Mouse (Mus musculus) cerebellum, postnatal 4 days (tissue): ENCODE data around the gene Ndufb2.

Source experiments
- DNase-seq, 2 experiments: peaks; one replicate each; pipeline ENCODE4 v3.0.0; 2022; ENCODE audit warnings: low spot score in 2 of 2, mixed read lengths in 1 of 2

The Ndufb2 gene

DNA sequence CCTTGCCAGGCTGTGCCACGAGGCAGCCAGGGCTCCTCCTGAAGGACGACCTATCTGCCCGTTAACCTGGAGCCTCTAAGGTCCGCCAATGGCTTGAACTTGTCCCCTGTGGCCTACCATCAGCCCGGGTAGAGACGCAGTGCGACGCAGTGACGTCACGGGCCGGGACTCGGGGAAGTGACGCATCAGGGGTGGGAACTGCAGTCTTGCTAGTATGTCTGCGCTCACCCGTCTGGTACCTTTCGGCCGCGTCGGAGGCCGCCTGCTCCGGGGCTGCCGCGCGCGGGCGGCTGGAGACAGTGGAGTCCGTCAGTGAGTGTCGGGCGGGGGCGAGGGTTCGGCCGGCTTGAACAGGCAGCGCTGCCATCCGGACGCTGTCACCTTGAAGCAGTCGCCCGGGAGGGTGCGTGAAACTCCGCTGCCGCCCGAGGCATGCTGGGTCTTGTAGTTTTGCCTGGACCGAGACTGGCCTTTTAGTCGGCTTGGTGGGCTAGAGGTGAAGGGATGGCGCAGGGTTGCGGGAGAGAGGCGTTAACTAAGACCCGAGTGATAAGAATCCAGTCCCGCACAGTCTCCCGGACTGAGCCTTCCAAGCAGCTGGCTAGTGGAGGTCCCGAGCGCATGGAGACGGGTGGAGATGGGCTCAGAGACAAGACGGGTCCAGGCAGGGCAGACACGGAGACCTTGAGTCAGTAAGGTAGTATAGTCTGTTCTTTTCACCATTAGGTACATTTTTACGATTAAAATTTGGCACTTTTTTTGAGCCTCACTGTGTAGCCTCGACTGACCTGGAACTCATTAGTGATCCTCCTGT lies at the start of gene Ndufb2:
Gene Ndufb2 (plus strand): TSS at position 174 of the 814 bp plus-strand sequence.
- DNase-seq: peak; percentile 74 to 92

DNA sequence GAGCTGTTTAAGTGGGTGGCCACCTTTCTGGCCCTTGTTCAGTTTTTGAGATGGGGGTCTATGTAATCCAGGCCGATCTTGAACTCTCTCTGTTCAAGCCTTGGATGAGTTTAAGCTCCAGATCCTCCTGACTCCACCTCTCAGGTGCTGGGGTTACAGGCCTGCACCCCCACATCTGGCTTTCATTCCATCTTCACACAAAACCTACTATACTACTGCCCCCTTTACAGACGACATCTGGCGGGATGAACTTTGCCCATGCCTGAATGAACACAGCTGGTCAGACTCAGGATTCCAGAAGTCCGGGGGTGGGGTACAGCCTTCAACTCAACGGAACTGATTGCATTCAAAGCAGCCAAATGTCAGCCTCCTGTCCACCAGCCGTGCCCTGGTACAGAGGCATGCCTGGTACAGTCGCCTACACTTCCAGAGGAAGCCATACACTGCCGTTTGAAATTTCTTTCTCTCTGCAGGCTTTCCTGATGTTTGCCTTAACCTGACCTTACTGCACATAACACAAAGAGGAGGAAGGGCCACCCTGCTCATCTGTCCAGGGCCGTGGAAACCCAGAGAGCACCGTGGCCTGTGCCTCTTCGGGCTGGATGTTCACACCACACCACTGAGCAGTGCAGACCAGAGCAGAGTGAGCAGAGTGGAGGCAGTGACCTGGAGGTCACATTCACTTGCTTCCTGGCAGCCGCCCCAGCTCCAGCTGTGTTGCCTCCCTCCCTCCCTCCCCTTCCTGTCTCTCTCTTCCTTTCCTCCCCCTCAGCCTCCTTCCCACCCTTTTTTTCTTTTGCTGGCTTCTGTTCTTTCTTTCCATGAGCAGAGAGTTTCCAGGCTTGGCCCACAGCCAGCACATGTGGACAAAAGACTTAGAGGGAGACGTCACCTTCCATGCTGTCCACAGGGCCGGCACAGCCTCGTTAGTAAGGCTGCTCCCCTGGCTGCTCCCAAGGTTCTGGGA lies 49.5 kb upstream of the Ndufb2 start:
- DNase-seq: peak in 1 of 2 experiments; percentile 51

DNA sequence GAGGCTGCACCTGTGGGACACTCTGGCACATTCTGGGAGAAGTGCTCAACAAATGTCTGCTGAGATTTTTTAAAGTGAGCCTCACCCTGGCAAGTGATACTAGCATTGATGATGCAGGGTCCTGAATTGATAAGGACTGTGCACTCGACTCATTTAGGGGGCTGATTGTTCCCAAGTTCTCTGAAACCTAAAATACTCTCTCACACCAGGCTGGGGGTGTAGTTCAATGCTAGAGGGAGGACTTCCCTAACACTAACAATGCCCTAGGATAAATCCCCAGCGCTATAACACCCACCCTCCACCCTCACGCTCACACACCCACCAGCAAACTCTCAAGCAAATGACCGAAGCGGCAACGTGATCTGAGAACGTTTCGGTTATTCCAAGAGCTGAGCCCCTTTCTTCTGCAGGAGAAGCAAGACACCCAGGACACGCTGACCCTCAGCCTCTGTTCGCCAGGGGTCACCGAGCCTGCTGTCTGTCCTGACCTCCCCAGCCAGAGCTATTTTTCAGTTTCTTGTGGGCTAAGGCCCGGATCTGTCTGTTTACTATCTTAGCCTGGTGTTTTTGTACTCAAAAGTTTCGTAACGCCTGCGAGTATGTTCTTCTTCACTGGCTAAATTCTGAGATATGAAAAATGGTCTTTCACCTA lies 48.5 kb upstream of the Ndufb2 start:
- DNase-seq: no peak

DNA sequence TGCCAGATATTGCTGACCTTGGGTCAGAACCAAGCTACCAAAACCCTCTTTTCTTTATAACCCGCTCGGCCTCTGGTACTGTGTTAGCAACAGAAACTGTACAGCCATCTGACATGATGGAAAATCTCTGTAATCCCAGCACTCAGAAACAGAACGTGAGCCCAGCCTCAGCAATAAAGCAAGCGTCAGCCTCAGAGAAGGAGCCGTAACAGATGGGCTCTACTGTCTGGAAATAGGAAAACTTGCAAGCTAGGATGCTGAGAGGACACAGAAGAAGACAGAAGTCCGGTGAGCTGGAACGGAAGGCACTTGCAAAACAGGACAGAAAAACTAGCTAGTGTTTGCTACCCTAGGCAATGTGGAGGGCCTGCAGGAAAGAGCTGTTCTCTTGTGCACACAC lies 46.9 kb upstream of the Ndufb2 start:
- no peak for DNase-seq

DNA sequence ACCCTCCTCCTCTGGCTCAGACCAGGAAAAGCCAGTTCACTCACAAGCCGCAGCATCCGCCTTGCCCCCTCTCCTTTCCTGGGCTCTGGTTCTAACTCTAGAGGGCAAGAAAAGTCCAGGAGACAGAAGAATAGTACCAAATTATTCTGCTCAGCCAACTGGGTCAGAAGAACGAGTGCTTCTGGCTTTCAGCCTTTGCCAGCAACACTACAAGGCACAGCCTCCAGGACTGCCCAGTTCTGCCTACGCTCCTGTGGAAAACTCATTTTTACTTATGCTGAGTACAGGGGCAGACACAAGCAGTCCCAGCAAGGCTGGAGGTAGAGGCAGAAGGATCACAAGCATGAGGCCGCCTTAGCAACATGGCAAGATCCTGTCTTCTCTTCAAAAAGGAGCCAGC lies 44.3 kb upstream of the Ndufb2 start:
- DNase-seq: no peak

DNA sequence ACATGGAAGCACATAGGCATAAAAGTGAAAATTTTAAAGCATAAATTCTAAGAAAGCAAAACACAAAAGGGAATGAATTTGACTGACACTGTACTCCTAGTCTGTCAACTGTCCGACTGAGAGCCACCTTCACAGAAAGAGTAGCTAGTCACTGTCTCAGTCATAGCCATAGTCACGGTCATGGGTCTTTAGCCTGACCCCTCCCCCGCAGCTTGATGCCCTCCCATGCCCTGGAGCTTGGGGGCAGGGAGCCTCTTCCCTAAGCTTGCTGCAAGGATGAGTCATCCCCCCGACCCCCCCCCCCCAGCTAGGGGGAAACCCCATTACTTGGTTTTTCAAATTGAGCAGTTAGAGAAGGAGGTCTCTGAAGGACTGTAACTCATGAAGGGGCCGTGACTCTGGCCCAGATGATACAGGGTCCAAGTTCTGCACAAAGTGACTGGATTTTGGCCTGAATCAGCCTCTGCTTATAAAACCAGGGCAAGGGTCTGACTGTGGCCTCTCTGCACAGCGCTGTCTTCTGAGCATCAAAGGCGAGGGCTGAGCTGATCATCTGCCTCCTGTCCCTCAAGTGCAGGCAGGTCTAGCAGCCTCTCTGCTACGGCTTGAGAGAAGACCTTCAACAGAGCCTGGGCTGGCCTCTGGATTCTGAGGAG lies 40.3 kb upstream of the Ndufb2 start:
- DNase-seq: no peak

DNA sequence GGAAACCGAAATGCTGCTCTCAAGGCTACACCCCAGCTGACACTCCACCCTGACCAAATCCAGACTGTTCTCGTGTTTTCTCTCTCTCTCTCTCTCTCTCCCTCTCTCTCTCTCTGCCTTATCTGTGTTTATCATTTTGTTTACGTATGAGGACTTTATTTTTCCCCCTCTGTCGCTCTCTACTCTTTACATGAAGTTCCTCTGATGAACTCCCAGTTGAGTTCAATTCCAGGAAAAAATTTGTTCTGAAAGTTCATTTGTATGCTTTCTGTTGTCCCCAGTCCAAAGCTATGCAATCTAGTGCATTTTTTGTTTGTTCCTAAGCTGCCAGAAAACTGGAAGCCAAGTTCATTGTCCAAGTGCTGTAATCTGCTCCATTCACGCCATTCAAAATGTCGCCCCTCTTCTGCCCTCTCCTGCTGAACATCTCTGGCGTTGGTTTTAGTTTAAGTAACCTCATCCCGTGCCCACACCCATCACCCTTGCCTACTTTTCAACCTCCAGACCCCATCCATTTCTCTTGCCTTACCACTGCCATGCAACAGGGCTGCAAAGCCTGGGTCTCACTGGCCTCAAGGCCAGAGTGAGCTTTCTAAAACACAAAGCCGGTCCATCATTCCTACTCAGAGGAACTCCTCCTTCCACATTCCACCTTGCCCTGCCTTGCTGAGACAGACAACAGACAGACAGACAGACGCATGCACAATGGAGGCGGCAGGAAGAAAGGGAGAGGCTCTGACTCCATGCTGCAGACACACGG lies 37.3 kb upstream of the Ndufb2 start:
- DNase-seq: no peak

DNA sequence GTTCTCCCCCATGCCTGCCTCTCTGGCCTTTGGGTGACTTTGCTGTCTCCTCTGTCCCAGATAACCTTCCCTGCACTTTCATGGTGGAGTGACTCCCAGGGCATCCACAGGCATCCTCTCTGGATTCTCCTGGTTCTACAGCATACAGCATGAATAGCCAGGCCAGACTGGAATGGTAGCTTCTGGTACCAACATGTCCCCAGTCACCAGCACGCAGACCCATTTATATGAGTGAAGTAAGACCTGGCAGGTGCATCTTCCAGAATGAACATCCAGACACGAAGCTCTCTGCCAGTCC lies 36.8 kb upstream of the Ndufb2 start:
- DNase-seq: no peak

DNA sequence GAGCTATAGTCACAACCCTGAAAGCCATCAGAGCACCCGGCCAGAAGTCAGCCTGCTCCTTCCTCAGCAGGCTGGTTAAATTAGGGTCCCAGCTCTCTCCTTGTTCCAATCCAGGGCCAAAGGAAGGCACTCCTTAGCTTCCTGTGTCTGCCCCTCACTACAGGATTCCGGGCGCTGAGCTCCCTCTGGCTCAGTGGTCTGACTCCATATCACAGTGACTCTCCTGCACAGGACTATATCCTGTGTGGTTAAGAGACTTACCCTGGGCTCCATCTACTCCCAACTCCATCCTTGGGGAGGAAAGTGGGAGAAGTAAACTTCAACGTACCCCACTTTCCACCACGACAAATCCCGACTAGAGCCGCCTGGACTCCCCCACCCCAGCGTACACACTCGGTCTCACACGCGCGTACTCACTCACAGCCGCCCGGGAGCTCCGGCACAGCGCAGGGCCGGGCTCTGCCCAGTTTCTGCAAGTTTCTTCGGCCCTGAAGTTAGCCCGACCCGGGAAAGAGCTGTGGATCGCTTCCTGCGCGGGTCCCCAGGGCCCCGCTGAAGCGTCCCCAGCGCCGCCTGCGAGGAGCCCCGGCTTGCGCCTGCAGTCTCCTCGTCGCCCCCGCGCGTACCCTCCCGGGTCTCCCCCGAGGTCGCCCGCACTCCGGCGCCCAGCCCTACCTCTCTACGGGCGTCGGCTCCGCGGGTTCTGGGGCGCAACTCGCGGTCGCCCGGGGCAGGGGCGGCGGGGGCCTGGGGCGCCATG lies 35.3 kb upstream of the Ndufb2 start:
- DNase-seq: peak; percentile 28 to 45

DNA sequence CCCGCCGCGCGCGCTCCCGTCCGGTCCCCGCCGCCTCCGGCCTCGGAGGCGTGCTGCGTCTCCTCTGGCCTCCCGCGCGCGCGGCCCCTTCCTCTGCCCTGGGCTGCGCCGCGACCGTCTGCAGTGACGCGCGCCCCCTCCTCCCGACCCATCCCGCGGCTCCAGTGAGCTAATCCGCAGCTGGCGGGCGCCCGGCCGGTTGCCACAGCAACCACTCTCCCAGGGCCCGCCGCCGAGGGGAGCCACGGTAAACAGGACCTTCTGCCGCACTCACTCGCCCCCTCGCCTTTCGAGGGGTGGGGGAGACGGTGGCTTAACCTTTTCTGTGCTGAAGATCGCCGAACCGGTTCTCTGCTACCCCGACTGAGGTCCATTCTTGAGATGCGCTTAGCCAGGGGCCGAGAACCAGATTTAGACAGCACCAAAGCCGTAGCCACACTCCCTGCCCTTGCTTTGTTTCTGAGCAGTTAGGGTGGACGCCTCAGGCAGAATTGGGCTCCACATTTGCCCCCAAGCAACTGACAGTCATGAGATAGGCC lies 34.6 kb upstream of the Ndufb2 start, which contains the start of gene Dennd2a:
Gene Dennd2a (minus strand): TSS at position 145 of the 539 bp plus-strand sequence.
- DNase-seq: peak; percentile 80 to 93

DNA sequence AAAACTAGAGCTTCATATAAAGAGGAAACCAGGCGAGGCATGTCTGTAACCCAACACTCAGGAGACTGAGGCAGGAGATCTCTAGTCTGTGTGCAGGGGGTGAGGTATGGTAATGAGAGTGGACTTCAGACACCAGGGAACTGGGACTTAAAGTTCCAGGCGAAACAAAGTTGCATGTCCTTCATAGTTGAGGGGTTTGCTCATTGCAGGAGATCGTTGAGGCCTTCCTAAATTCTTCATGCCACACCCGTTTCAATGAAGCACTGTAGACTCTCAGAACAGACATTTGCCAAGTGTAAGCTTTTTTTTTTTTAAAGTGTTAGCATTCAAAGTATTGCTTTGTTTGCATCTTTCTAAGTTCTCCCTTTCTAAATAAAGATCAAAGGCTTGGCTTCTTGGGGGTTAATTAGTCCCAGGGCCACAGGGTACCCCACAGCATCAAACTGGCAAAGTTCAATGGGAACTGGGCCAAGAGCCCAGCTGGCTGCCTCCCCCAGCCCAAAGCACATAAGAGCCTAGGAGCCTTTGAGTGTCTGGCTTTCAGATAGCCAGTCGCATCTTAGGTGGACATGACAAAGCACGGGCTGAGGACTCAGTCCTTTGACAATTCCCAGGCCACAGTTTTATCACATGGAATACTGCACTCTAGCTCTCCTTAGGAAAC lies 33.0 kb upstream of the Ndufb2 start:
- peak in 1 of 2 experiments; percentile 44 for DNase-seq

DNA sequence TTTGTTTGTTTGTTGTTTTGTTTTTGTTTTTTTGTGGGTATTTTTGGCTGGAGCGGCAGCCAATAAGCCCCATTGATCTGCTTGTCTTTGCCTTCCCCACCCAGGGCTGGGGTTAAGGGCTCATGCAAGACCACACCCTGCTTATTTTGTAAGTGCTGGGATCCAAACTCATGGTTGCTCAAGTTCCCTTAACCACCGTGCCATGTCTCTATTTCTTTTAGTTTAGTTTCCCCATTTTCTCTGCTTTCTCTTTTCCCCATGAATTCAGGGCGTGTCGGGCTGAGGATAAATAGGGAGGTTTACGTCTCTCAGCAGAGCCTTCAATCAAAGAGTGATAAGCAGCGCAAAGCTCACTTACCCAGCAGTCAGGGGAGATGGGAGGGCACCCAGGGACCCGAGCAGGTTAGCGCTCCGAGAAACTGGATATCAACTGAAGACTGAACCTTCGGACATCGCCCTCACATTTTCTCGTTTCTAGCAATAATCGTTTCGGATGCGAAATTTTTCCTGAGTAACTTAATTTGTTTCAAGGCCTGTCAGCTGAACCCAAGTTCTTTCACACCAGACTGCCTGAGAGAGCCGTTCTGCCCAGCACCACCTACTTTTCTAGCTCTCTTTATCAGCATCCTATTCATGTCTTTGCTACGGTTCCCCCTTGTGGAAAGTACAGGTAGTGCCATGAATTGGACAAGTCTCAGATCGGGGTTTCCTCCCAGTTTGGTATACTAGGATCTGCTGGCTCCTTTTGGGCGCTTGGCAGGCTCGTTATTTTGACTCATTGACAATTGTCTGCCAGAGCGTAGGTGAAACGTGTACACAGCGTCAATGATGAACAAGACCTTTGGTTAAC lies 30.0 kb upstream of the Ndufb2 start:
- peak; percentile 54 to 80 for DNase-seq

DNA sequence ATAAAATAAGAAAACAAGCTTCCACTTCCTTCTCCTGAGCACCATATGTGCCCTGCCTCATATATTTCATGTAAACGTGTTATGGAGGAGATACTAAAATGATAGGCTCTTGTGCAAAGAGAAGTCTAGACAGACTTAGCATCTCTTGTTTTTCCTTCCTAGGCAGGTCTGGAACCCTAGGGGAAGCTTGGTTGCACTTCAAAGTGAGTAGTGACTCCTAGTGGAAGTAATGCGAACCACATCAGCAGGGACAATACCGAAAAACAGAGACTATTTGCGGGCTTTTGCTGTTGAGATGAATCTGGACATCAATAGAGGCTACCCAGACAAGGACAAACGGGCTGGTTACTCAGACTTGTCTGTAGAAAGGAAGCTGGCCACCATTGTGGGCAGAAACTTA lies 24.8 kb upstream of the Ndufb2 start:
- no peak for DNase-seq

DNA sequence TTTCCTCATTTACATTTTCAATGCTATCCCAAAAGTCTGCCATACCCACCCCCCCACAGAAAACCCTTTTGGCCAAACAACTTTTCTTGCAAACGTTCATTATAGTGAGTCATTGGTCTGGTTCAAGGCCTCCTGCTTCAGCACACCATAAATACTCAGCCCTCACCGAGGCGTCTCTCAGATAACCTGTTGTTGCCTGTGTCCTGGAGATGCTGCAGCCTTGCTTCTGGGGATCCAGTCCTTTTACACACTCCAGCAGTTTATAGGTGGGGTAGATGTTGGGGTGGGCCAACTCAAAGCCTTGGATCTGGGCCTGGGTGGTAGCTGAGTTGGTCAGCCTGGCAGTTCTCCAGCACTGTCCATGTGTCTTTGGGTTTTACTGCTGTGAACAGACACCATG lies 21.9 kb upstream of the Ndufb2 start:
- no peak for DNase-seq

DNA sequence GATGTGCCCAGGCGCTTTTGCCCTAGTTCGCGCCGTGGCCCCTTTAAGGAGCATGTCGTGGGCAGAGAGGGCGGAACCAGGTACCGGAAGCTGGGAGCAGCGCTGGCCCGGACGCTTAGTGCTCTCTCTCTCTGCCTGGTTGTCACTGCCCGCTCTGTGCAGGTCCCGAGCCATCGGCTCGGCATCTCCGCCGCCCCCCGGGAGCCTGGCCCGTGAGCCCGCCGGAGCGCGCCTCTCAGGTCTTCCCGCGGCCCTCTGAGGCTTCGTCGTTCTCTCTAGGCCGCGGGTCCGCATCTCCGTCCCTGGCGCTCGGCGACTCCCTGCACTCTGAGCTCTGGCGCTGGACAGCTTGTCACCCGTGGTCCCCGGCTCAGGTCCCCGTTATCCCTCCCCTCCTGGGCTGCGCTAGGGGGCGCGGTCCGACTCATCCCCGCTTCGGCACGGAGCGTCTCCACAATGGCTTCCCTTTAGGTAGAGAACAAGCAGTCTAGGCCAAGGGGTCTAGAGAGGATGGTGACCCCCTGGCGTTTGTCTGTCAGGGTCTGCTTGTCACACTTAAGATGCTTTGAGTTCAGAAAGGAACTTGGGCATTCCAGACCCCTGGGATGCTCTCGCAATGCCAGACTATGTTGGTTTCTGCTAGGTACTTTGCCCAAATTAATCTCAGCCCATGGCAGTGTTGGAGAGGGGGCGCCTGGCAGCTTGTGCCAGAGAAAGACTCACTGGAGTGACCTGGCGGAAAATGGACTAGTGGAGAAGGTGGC lies 18.4 kb upstream of the Ndufb2 start, which contains the start of gene Adck2:
Gene Adck2 (plus strand): TSS at position 83 of the 764 bp plus-strand sequence.
- peak; percentile 47 to 68 for DNase-seq

DNA sequence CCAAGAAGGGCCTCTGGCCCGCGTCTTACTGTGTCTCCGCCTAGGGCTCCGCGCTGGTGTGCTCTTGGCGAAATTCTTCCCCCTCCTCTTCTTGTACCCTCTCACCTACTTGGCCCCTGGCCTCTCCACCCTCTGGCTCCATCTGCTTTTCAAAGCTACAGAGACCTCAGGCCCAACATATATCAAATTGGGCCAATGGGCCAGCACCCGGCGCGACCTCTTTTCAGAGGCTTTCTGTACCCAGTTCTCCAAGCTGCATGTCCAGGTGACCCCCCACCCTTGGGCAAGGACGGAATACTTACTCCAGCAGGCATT lies 17.9 kb upstream of the Ndufb2 start:
- no peak for DNase-seq

DNA sequence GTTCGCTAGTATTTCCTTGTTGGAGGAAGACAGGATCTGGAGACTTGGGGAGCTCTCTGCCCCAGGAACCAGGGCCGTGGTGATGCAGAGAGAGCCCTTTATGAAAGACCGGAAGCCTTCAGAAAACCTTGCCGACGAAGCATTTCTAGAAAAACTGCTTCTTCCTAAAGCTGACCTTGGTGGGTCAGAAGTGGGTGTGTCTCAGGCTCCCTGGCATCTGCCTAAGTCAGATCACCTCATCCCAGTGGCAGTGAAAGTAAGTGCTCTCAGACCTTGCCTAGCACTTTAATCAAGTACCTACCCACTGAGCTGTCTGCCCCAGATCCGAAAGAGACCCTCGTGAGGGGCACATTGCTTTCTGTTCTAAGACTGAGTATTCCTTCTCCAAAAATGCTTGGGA lies 17.4 kb upstream of the Ndufb2 start:
- no peak for DNase-seq

DNA sequence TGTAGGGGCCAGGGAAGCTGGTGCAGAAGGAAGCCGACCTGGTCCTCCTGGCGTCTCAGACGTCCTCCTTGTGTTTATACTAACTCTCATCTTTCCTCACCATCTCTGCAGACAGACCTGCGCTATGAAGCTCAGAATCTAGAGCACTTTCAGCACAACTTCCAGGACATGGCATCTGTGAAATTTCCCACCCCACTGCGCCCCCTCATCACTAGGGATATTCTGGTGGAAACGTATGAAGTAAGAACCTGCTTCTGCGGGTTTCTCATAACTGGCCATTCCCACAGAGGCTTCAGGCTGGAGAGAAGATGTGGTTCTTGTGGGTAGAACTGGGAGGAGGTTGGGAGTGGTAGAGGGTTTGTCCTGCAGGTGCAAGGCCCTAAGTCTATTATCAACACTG lies 12.8 kb upstream of the Ndufb2 start:
- no peak for DNase-seq
